10 mouse cellular contexts compared by ENCODE assay signal in genomic region chr8:108900541-108900940, GRCm38 (mm10).
DNase-seq lines count a peak whose midpoint lies in the region; ATAC-seq lines count a peak whose summit lies in the region.
"Had no signal": no experiment of that assay in that cellular context is flagged by ENCODE, and none has a peak within 500 bp of the region (broad histone marks: within the 10 kb centered on the region; RNA-seq: fewer than 3 reads in every experiment).

No protein-coding gene starts in this region.

- peaks cover 88% of the 10 kb centered on the region for H3K4me1 ChIP-seq in forebrain, embryonic 12.5 days
- H3K4me1 ChIP-seq in forebrain, embryonic 16.5 days (replicated peaks; ENCODE audit: control insufficient read depth, insufficient read depth, low read length), result peaks cover 41% of the 10 kb centered on the region
- H3K4me1 ChIP-seq in liver, embryonic 12.5 days, result peaks cover 19% of the 10 kb centered on the region
- H3K4me1 ChIP-seq in midbrain, embryonic 15.5 days, result peaks cover 94% of the 10 kb centered on the region
- H3K4me1 ChIP-seq: liver, embryonic 15.5 days had no signal

- H3K4me3 ChIP-seq in forebrain, embryonic 12.5 days (replicated peaks), result no peak overlapping the region
- no peak overlapping the region for H3K4me3 ChIP-seq in forebrain, embryonic 16.5 days (replicated peaks; ENCODE audit: low read length)
- no peak overlapping the region for H3K4me3 ChIP-seq in liver, embryonic 12.5 days
- no peak overlapping the region for H3K4me3 ChIP-seq in midbrain, embryonic 15.5 days
- H3K4me3 ChIP-seq: layer of hippocampus, adult 2 months; liver, embryonic 15.5 days had no signal

- H3K9me3 ChIP-seq in forebrain, embryonic 12.5 days, result no peaks in the 10 kb centered on the region
- H3K9me3 ChIP-seq in forebrain, embryonic 16.5 days (ENCODE audit: control insufficient read depth, low read length), result no peaks in the 10 kb centered on the region
- H3K9me3 ChIP-seq in liver, embryonic 12.5 days (replicated peaks), result no peaks in the 10 kb centered on the region
- H3K9me3 ChIP-seq in midbrain, embryonic 15.5 days, result no peaks in the 10 kb centered on the region
- H3K9me3 ChIP-seq: liver, embryonic 15.5 days had no signal

- H3K36me3 ChIP-seq in forebrain, embryonic 12.5 days (replicated peaks), result no peaks in the 10 kb centered on the region
- no peaks in the 10 kb centered on the region for H3K36me3 ChIP-seq in forebrain, embryonic 16.5 days (ENCODE audit: control insufficient read depth, insufficient read depth)
- H3K36me3 ChIP-seq in liver, embryonic 12.5 days, result no peaks in the 10 kb centered on the region
- H3K36me3 ChIP-seq in midbrain, embryonic 15.5 days (replicated peaks), result no peaks in the 10 kb centered on the region
- H3K36me3 ChIP-seq: liver, embryonic 15.5 days had no signal

- no peak overlapping the region; the same call in 1 of the 2 replicates for H3K4me2 ChIP-seq in forebrain, embryonic 12.5 days
- no peak overlapping the region for H3K4me2 ChIP-seq in forebrain, embryonic 16.5 days (ENCODE audit: low read length)
- H3K4me2 ChIP-seq in liver, embryonic 12.5 days, result no peak overlapping the region
- H3K4me2 ChIP-seq in midbrain, embryonic 15.5 days, result 0 out of 2 replicates have a peak overlapping the region, but pooled peaks have one; percentile 1
- H3K4me2 ChIP-seq: liver, embryonic 15.5 days had no signal

- WGBS in forebrain, embryonic 12.5 days, result 22% methylated on average over 10 of the region's 10 CpGs
- 23% methylated on average over 10 of the region's 10 CpGs for WGBS in forebrain, embryonic 16.5 days
- WGBS in liver, embryonic 12.5 days (ENCODE audit: insufficient replicate concordance), result 69% methylated on average over 10 of the region's 10 CpGs
- WGBS in midbrain, embryonic 15.5 days, result 18% methylated on average over 10 of the region's 10 CpGs

- peaks cover 75% of the 10 kb centered on the region for H3K27me3 ChIP-seq in forebrain, embryonic 12.5 days
- no peaks in the 10 kb centered on the region; the same call in 1 of the 2 replicates for H3K27me3 ChIP-seq in forebrain, embryonic 16.5 days (replicated peaks; ENCODE audit: control insufficient read depth, insufficient read depth, low read length)
- H3K27me3 ChIP-seq in liver, embryonic 12.5 days (replicated peaks), result no peaks in the 10 kb centered on the region
- no peaks in the 10 kb centered on the region for H3K27me3 ChIP-seq in midbrain, embryonic 15.5 days (replicated peaks)
- H3K27me3 ChIP-seq: liver, embryonic 15.5 days had no signal

- no peak for DNase-seq in liver
- DNase-seq in forelimb bud, embryonic 11.5 days (ENCODE audit: low read depth, low spot score), result peak; percentile 28
- no peak for DNase-seq in gastrocnemius, postnatal 10 days
- DNase-seq in frontal cortex, postnatal 10 days (ENCODE audit: low spot score in 2 of 2), result no peak

- H3K27ac ChIP-seq in forebrain, embryonic 12.5 days, result peak overlapping the region; percentile 67
- H3K27ac ChIP-seq in forebrain, embryonic 16.5 days (ENCODE audit: low read length), result no peak overlapping the region
- H3K27ac ChIP-seq in liver, embryonic 12.5 days, result 0 out of 2 replicates have a peak overlapping the region, but pooled peaks have one; percentile 38
- peak overlapping the region; percentile 73 for H3K27ac ChIP-seq in midbrain, embryonic 15.5 days
- H3K27ac ChIP-seq: layer of hippocampus, adult 2 months; liver, embryonic 15.5 days had no signal

- no peak for ATAC-seq in forebrain, embryonic 12.5 days (ENCODE audit: low FRiP score)
- ATAC-seq in forebrain, embryonic 16.5 days, result no peak
- no peak for ATAC-seq in liver, embryonic 12.5 days
- no peak for ATAC-seq in midbrain, embryonic 15.5 days (replicated peaks)

- no peak overlapping the region for H3K9ac ChIP-seq in forebrain, embryonic 12.5 days
- H3K9ac ChIP-seq in forebrain, embryonic 16.5 days (replicated peaks; ENCODE audit: low read depth, low read length), result no peak overlapping the region
- no peak overlapping the region for H3K9ac ChIP-seq in liver, embryonic 12.5 days
- H3K9ac ChIP-seq in midbrain, embryonic 15.5 days, result 0 out of 2 replicates have a peak overlapping the region, but pooled peaks have one; percentile 3
- H3K9ac ChIP-seq: liver, embryonic 15.5 days had no signal
